Mouse (Mus musculus): ENCODE measurements around the gene Bex3.

DNA sequence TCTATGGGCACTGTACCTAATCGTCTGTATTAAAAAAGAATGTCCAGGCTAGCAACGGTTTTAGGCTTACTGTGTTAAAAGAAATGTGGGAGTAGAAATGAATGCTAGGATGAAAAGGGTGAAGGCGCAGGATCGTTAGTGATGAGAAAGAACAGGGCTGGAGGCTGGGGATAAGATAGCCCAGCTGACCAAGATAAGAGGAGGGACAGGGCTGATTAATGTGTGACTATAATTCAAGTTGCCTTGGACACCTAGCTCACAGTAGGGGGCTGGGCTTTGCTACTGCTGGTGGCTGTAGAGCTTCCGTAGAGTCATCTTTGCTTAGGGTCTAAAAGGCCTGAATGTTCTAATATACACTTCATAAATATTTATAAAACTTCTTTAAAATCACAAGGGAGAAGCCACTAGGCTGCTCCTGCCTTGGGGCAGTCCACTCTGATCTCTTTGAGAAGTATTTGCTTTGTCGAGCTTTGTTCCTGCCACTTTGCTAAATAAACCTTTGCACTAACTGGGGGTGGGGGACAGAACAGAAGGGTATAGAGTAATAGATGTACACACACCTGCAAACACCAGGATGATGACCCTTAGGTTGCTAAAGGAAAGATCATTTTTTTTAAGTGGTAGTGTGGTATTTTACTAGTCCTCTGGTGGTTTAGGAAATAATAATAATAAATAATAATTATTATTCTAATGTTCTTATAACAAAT, 17.9 kb upstream of the Bex3 start:
- no peak for TF ChIP-seq POLR2A (IDR thresholded peaks at IDR 0.05; ENCODE audit: low read depth, low read length)
- no peak for TF ChIP-seq CTCF (IDR thresholded peaks at IDR 0.05; ENCODE audit: borderline replicate concordance, insufficient read depth, low read length)
